Mouse (Mus musculus) cerebellum, adult 2 months (tissue): Measurements from ENCODE around the gene Abhd6. TPM values are rescaled to one million over a fixed set of nuclear protein-coding genes. Genes with fewer than 3 reads are reported as not detected.

Source experiments
- DNase-seq, 2 experiments: peaks; one replicate each; pipeline ENCODE4 v3.0.0; 2021
- H3K27ac ChIP-seq: fragments of 200-500 bp; 2 replicates; pipeline ENCODE4 v1.5.1; 2012; ENCODE audit warnings: low read length, control low read depth, inconsistent platforms; ENCODE audit not compliant: insufficient read depth
- H3K27me3 ChIP-seq: fragments of 200-500 bp; 2 replicates; pipeline ENCODE4 v1.6.1; 2012; ENCODE audit warnings: inconsistent platforms, mild to moderate bottlenecking, low read length, moderate library complexity; ENCODE audit not compliant: control insufficient read depth, insufficient read depth
- H3K4me1 ChIP-seq: fragments of 200-500 bp; 2 replicates; pipeline ENCODE4 v1.6.1; 2011; ENCODE audit warnings: low read length; ENCODE audit not compliant: control insufficient read depth, insufficient read depth
- H3K4me3 ChIP-seq: fragments of 200-500 bp; replicated peaks from 2 replicates; pipeline ENCODE3; 2011; ENCODE audit warnings: mild to moderate bottlenecking, low read depth, low read length, control low read depth; ENCODE audit not compliant: insufficient read depth
- CTCF ChIP-seq: fragments of 200-500 bp; IDR thresholded peaks from 2 replicates; pipeline ENCODE4 v1.5.1; 2011; ENCODE audit warnings: low read depth, mild to moderate bottlenecking, control low read depth, low read length, moderate library complexity, borderline replicate concordance; ENCODE audit not compliant: insufficient read depth
- POLR2A ChIP-seq: fragments of 200-500 bp; IDR thresholded peaks from 2 replicates; pipeline ENCODE4 v1.6.1; 2011; ENCODE audit warnings: low read length, control low read depth, borderline replicate concordance; ENCODE audit not compliant: insufficient read depth
- WGBS: fragments of 180-500 bp; shearing (Covaris S2); methylation state at CpG from one replicate; pipeline ENCODE4 v1.1.7; 2018; 5-methylcytosine and 5-hydroxymethylcytosine counted together
- polyA plus RNA-seq: library from polyadenylated mRNA; depleted of rRNA; stranded (reverse); fragments of >200 nt; gene quantifications from 2 replicates; pipeline ENCODE4 v1.2.3, GENCODE M21; 2012

Gene Abhd6
- polyA plus RNA-seq, 1 experiment: 59.1 TPM

DNA sequence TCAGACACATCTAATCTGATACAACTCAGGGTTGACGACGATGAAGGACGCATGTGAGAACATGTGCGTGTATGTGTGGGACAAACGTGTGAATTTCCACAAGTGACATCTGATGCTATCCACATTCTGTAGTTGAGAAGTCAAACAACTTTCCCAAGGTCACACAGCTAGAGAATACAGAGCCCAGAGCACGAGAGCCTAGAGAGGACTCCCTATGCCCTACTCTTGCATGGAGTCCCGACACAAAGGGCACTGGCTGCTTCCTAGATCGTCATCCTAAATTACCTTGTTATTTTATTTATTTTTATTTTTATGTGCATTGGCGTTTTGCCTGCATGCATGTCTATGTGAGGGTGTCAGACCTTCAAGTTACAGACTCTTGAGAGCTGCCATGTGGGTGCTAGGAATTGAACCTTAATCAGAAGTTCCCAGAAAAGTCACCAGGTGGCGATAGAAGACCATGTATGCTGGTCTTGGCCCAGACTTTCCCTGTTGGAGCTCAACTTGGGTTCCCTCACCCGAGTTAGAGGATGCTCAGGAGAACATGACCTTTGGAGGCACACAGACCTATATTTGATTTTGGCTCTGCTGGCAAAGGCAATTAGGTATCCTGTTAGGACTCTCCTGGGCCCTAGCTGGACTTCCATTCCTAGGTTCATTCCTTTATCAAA lies 38.3 kb upstream of the Abhd6 start:
- Histone ChIP-seq H3K4me3 (no peak overlapping the region), H3K4me1 (peaks cover 4% of the 10 kb centered on the region; the same call in 1 of the 2 replicates), H3K27me3 (no peaks in the 10 kb centered on the region), H3K27ac (no peak overlapping the region)
- TF ChIP-seq POLR2A (no peak), CTCF (peak; percentile 95)
- peak; percentile 67 to 71 for DNase-seq
- WGBS: 56% methylated on average over 11 of the region's 11 CpGs

DNA sequence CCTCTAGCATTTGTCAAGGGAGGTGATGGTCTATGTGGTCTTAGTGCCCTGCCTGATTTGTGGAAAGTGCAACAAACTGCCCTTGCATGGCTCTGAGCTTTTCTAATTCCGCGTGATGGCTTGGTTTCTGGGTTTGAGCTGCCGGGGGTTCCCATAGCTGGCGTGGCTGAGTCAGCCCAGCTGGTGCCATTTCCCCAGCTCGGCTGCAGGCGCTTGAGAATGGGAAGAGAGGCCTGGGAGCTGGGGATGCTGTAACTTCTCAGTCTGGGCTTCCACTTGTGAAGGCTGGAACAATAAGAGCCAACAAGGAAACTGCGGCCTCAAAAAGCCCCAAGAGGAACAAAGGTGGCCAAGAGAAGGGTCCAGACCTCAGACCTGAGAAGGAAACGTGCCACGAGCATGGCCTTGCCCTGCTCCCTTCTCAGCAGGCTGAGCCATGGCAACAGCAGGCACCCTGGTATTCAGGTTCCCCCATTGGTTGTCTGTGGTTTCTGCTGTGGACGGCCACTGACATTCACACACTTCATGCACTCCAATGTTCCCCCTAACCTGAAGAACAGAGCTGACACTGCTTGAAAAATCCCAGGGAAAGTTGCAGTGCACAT lies 30.7 kb upstream of the Abhd6 start:
- TF ChIP-seq CTCF (no peak), POLR2A (no peak)
- 44% methylated on average over 10 of the region's 10 CpGs for WGBS
- Histone ChIP-seq H3K4me3 (no peak overlapping the region), H3K27me3 (no peaks in the 10 kb centered on the region), H3K4me1 (no peaks in the 10 kb centered on the region), H3K27ac (no peak overlapping the region)
- no peak for DNase-seq

DNA sequence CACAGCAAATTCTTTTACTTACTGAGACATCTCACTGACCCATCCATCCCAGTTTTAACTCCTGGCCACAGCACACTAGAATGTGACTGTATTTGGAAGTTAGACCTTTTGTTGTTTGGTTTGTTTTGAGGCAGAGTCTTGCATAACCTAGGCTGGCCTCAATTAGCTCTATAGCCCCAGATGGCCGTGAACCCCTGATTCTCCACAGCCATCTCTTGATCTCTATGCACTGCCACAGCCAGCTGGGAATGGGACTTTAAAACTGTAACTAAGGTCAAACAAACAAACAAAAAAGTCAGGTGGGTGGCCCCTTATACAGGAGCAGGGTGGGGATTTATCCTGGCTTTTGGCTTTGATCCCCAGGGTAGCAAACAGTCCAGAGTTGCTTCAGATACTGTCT lies 28.1 kb upstream of the Abhd6 start:
- Histone ChIP-seq H3K4me1 (no peaks in the 10 kb centered on the region), H3K27ac (no peak overlapping the region), H3K4me3 (no peak overlapping the region), H3K27me3 (no peaks in the 10 kb centered on the region)
- DNase-seq: no peak
- TF ChIP-seq CTCF (no peak), POLR2A (no peak)
- WGBS: 89% methylated on average over 1 of the region's 1 CpGs

DNA sequence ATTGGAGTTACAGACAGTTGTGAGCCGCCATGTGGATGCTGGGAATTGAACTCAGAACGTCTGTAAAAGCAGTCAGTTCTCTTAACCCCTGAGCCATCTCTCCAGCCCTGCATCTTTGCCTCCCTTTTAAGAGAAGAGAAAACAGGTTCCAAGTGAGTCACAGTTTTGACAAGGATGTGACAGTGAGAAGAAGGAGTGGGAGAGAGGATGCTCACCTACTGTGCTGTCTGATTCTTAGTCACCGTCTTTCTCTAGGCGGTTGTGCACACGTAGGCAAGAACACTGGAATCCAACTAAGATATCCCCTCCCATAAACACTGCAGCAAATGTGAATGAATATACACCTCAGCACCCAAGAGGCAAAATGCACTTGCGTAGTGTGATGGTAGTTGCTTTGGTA lies 27.5 kb upstream of the Abhd6 start:
- Histone ChIP-seq H3K27ac (no peak overlapping the region), H3K27me3 (no peaks in the 10 kb centered on the region), H3K4me3 (no peak overlapping the region), H3K4me1 (no peaks in the 10 kb centered on the region)
- DNase-seq: no peak
- TF ChIP-seq CTCF (no peak), POLR2A (no peak)
- WGBS: 83% methylated on average over 6 of the region's 6 CpGs

DNA sequence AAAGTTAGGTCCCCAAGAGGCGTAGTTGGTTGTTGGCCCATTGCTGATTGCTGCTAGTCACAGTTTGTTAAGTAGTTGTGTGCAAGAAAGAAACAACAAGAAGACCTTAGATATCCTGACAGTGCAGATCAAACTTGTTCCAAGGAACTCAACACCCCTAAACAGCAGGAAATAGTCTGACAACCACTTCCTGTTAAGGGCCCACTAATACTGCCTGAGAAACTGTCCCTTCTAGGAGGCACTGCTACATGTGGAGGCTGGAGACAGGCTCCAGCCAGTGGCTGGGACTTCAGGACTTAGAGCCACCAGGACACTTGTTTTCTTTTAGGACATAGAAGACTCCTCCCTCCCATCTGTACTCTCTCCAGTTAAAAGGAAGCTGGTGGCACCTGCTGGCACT lies 25.2 kb upstream of the Abhd6 start:
- H3K4me3 ChIP-seq: no peak overlapping the region
- 100% methylated on average over 1 of the region's 1 CpGs for WGBS
- TF ChIP-seq CTCF: no peak
- no peak for TF ChIP-seq POLR2A
- H3K4me1 ChIP-seq: no peaks in the 10 kb centered on the region
- no peak for DNase-seq
- H3K27ac ChIP-seq: no peak overlapping the region
- no peaks in the 10 kb centered on the region for H3K27me3 ChIP-seq

DNA sequence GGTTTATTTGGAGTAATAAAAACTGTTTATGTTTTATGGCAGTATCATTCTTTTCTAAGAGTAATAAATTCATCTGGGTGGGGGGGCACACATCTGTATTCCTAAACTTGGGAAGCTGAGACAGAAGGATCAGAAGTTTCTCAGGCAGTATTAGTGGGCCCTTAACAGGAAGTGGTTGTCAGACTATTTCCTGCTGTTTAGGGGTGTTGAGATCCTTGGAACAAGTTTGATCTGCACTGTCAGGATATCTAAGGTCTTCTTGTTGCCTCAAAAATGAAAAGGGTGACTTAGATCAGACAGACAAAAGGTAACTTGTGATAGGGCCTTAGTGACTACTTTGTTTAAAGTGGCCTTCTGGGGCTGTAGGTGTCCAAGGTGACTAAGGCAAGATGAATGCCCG lies 24.5 kb upstream of the Abhd6 start:
- H3K4me1 ChIP-seq: no peaks in the 10 kb centered on the region
- 85% methylated on average over 1 of the region's 1 CpGs for WGBS
- H3K27ac ChIP-seq: no peak overlapping the region
- no peak for TF ChIP-seq CTCF
- TF ChIP-seq POLR2A: no peak
- no peak overlapping the region for H3K4me3 ChIP-seq
- DNase-seq: no peak
- H3K27me3 ChIP-seq: no peaks in the 10 kb centered on the region

DNA sequence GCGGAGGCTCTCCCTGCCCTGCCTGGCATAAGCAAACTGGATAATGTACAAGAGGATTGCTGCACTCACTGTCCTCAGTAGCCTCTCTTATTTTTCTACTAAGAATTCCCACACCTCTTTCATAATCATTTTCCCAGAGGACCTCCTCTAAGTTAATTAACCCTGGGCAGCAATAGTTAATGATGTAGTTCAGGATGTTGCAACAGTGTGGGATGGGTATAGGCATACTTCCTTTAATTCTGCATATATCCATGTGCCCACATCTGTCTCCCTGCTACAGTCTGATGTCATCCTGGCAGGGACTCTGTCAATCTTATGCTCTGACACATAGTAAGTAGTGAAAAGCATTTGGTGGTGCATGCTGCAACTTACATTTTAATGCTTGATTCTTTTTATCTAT lies 21.5 kb upstream of the Abhd6 start:
- TF ChIP-seq POLR2A (no peak), CTCF (no peak)
- Histone ChIP-seq H3K27me3 (no peaks in the 10 kb centered on the region), H3K4me3 (no peak overlapping the region), H3K4me1 (no peaks in the 10 kb centered on the region), H3K27ac (no peak overlapping the region)
- WGBS: 95% methylated on average over 1 of the region's 1 CpGs
- no peak for DNase-seq

DNA sequence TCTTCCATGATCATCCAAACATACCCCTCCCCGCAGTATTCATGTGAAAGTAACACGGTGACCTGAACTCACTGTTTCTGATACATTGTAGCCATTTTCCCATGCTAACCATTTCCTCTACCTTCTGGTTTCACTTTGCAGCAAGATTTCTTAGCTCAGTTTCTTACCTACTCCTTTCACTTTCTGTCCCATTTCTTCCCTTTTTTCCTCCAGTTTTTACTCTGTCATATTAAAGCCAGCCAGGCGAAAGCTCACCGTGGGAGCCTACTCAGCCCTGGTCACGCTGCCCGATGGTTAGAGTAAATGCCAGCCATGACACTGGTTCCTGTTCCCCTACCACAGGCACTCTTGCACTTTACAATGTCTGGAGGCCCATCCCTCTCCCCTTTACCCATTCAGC lies 15.8 kb upstream of the Abhd6 start:
- H3K27ac ChIP-seq: no peak overlapping the region
- TF ChIP-seq POLR2A (no peak), CTCF (no peak)
- no peaks in the 10 kb centered on the region for H3K4me1 ChIP-seq
- H3K4me3 ChIP-seq: no peak overlapping the region
- no peaks in the 10 kb centered on the region for H3K27me3 ChIP-seq
- WGBS: 89% methylated on average over 6 of the region's 6 CpGs
- no peak for DNase-seq

DNA sequence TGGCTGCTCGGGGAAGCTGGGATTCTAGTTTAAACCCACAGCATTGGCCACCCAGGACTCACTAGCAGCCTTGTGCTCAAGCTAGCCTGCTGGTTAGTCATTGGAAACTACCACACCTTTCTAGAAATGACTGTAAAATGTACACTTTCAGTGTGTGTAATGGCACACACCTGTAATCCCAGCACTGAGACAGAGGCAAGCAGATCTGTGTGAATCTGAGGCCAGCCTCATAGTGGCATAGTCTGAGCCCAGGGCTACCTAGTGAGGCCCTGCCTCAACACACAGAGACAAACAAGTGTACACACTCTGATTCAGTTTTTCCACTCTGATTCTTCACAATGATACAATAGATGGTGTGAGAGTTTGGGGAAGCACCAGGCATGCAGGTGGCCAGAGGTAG lies 13.3 kb upstream of the Abhd6 start:
- whole genome bisulfite sequencing: 63% methylated on average over 1 of the region's 1 CpGs
- no peak for TF ChIP-seq POLR2A
- no peak for TF ChIP-seq CTCF
- H3K4me3 ChIP-seq: no peak overlapping the region
- no peaks in the 10 kb centered on the region for H3K4me1 ChIP-seq
- no peak for DNase-seq
- no peak overlapping the region for H3K27ac ChIP-seq
- H3K27me3 ChIP-seq: no peaks in the 10 kb centered on the region
